Mouse (Mus musculus): Measurements from ENCODE around the gene Arvcf. TPM values are rescaled to one million over a fixed set of nuclear protein-coding genes. Genes with fewer than 3 reads are reported as not detected.

Gene Arvcf
- total RNA-seq, 2 experiments from 2014 or later, result 0.83 to 1.2 TPM

GRCm38 (mm10) chr16:18406293-18406692, 58.3 kb downstream of the Arvcf start:
- peak; percentile 81 for ATAC-seq (replicated peaks; ENCODE audit: poor library complexity)

GRCm38 (mm10) chr16:18407912-18408311, 59.9 kb downstream of the Arvcf start:
- no peak for ATAC-seq (replicated peaks; ENCODE audit: poor library complexity)

GRCm38 (mm10) chr16:18409776-18410175, 61.8 kb downstream of the Arvcf start:
- ATAC-seq (replicated peaks; ENCODE audit: poor library complexity), result no peak

- no peak for ATAC-seq (replicated peaks; ENCODE audit: poor library complexity)
Measured at GRCm38 (mm10) chr16:18410418-18410817, 62.4 kb downstream of the Arvcf start.

- ATAC-seq (replicated peaks; ENCODE audit: poor library complexity), result no peak
Measured at GRCm38 (mm10) chr16:18411026-18411649, 63.2 kb downstream of the Arvcf start.

GRCm38 (mm10) chr16:18411802-18412476, 64.0 kb downstream of the Arvcf start:
- peak; percentile 59 for ATAC-seq (replicated peaks; ENCODE audit: poor library complexity)

GRCm38 (mm10) chr16:18413032-18413816, 65.2 kb downstream of the Arvcf start:
- peak; percentile 47 for ATAC-seq (replicated peaks; ENCODE audit: poor library complexity)

GRCm38 (mm10) chr16:18416094-18416761, 68.2 kb downstream of the Arvcf start:
- ATAC-seq (replicated peaks; ENCODE audit: poor library complexity), result peak; percentile 23

- no peak for ATAC-seq (replicated peaks; ENCODE audit: poor library complexity)
Measured at GRCm38 (mm10) chr16:18416837-18417236, 68.9 kb downstream of the Arvcf start.

- ATAC-seq (replicated peaks; ENCODE audit: poor library complexity), result no peak
Measured at GRCm38 (mm10) chr16:18417491-18417890, 69.5 kb downstream of the Arvcf start.

- peak; percentile 76 for ATAC-seq (replicated peaks; ENCODE audit: poor library complexity)
Measured at GRCm38 (mm10) chr16:18418756-18419602, 71.0 kb downstream of the Arvcf start.

GRCm38 (mm10) chr16:18419603-18420026, 71.6 kb downstream of the Arvcf start:
- no peak; the same call in none of the 2 replicates for ATAC-seq (replicated peaks; ENCODE audit: poor library complexity)

GRCm38 (mm10) chr16:18420571-18420970, 72.6 kb downstream of the Arvcf start:
- ATAC-seq (replicated peaks; ENCODE audit: poor library complexity), result no peak

GRCm38 (mm10) chr16:18423203-18423914, 75.4 kb downstream of the Arvcf start:
- ATAC-seq (replicated peaks; ENCODE audit: poor library complexity), result no peak

- ATAC-seq (replicated peaks; ENCODE audit: poor library complexity), result no peak
Measured at GRCm38 (mm10) chr16:18423915-18424265, 75.9 kb downstream of the Arvcf start.

- no peak for ATAC-seq (replicated peaks; ENCODE audit: poor library complexity)
Measured at GRCm38 (mm10) chr16:18424364-18425045, 76.5 kb downstream of the Arvcf start.

- no peak for ATAC-seq (replicated peaks; ENCODE audit: poor library complexity)
Measured at GRCm38 (mm10) chr16:18425475-18426214, 77.7 kb downstream of the Arvcf start.

GRCm38 (mm10) chr16:18426215-18426791, 78.3 kb downstream of the Arvcf start, which contains the start of gene Txnrd2:
TSS of gene Txnrd2 (plus strand) at chr16:18426384.
- peak; percentile 64 for ATAC-seq (replicated peaks; ENCODE audit: poor library complexity)

Measured in megakaryocyte progenitor cell, adult 5-6 weeks (primary cell).